Mouse (Mus musculus): ENCODE measurements around the gene Slc17a4.

GRCm38 (mm10) chr13:23892592-23893268, 22.1 kb downstream of the Slc17a4 start:
- no peak for TF ChIP-seq CTCF (IDR thresholded peaks at IDR 0.05; ENCODE audit: extremely low read depth, insufficient read length, insufficient replicate concordance, low read depth, low read length)
- TF ChIP-seq POLR2A (IDR thresholded peaks at IDR 0.05; ENCODE audit: low read depth, low read length), result no peak

Data from small intestine, adult 2 months (tissue).